Mouse (Mus musculus): ENCODE data around the gene Gm20920. TPM values are rescaled to one million over a fixed set of nuclear protein-coding genes. Genes with fewer than 3 reads are reported as not detected.
"Not testable (repeated sequence)": the region's sequence is repeated elsewhere in the genome, so short reads cannot be mapped to it uniquely, and the experiment has no call there.

Gm20920 gene
- not detected in 2 replicates for total RNA-seq (2014; rRNA removed)
- not detected in 2 replicates for polyA plus RNA-seq (2015; fragmentation: Nextera tagmentation; extraction: Ambion mirVana)

GRCm38 (mm10) chrY:51851820-51852219 is at the start of gene Gm20920:
Gene Gm20920, plus strand, starts transcription at chrY:51852120.
- not testable (repeated sequence) for H3K36me3 ChIP-seq (ENCODE audit: insufficient read depth); DNase-seq; H3K9ac ChIP-seq; H3K4me3 ChIP-seq (ENCODE audit: low read depth, low read length); ATAC-seq; H3K9me3 ChIP-seq (ENCODE audit: low read length); H3K4me2 ChIP-seq (ENCODE audit: low read depth); H3K4me1 ChIP-seq (ENCODE audit: insufficient read depth); H3K27me3 ChIP-seq (ENCODE audit: insufficient read depth, low read length); H3K27ac ChIP-seq (ENCODE audit: low read depth, low read length)
- WGBS: no CpG with 5 or more reads among the region's 6 CpGs

Measured in forebrain, postnatal 0 days (tissue).